Mouse (Mus musculus): Measurements from ENCODE around the gene Arl5b.

Arl5b gene

DNA sequence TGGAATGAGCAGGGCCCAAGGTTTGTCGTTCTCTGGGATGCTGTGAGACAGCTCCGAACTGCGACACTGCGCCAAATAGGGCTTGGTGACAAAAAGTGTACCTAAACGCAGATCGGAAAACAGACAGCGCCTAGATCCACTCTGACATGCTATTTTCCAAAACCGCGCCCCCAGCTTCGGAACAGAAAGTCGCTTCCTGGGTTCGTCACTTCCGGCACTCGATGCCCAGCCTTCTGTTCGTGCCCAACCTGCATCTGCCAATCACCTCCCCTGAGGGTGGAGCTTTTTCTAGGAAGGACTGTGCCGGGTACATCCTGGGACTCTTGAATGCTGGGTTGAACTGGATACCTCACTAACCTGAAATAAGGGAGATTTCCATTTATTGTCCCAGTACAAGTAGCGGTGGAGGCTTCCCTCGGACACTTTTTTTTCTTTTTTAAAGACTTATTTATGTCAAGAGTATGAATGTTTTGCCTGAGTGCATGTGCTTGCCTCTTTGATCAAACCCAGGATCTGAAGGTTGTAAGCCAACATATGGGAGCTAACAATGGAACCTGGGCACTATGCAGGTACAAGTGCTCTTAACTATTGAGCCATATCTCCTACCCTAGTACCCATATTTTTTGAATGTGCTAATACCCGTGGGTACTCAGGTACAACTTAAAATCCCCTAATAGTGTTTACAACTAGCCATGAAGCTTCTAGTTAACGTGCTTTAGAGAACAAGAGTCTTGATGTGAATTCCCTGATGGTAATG is at the start of gene Arl5b:
Gene Arl5b (plus strand): TSS at position 279 of the 757 bp plus-strand sequence.
- DNase-seq (ENCODE audit: low read depth, low spot score) = peak; percentile 92

GRCm38 (mm10) chr2:15007531-15007930 is 41.7 kb upstream of the Arl5b start:
- DNase-seq (ENCODE audit: low read depth, low spot score) = no peak

DNA sequence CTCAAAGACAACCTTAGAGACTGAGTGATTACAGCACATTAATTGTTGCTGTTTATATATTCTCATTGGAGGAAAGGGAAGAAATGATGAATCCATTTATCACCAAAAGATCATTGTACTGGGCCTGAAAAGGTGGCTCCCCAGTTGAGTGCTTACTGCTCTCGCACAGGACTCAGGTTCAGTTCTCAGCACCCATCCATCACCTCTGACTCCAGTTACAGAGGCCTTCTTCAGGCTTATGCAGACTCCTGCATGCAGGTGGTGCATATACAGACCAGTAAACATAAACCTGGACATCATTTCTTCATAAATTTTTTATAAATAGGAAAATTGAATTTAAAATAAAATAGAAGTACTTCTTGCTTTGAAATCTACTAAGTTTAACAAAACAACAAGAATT is 41.1 kb upstream of the Arl5b start:
- DNase-seq (ENCODE audit: low read depth, low spot score) = no peak

DNA sequence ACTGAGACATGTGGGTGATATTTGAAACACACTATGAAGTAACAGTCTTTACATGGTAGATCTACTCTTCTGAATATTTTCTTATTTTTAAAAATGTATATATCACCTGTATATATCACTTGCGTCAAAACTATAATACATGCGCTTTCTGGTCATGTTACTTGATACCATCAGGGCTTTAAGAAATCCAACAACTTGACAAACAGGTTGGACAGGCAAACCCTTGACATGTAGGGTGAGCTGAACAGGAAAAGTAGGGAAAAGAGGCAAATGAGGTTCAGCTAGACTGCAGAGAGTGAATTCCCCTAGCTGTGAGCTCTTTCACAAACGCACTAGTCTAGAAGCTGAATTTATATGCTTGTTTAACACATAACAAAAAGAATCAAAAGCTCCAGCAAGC is 22.4 kb upstream of the Arl5b start:
- no peak for DNase-seq (ENCODE audit: low read depth, low spot score)

DNA sequence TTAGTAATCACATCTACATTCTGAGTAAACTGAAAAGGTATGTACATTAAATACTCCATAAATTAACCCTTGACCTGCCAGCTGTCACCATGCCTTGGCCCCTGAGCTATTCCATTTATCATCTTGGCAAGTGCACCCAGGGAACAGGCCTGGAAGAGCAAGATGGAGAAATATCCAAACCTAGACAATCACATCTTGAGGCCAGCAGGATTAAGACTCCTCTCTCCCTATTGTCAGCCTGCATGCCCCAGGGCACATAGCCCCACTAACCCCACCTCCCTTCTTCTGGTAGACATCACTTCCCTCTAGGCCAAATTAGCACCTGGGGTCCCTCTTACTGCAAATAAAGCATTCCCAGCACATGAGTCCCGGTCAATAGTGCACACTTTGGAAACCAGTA is 21.4 kb upstream of the Arl5b start:
- DNase-seq (ENCODE audit: low read depth, low spot score) = no peak

DNA sequence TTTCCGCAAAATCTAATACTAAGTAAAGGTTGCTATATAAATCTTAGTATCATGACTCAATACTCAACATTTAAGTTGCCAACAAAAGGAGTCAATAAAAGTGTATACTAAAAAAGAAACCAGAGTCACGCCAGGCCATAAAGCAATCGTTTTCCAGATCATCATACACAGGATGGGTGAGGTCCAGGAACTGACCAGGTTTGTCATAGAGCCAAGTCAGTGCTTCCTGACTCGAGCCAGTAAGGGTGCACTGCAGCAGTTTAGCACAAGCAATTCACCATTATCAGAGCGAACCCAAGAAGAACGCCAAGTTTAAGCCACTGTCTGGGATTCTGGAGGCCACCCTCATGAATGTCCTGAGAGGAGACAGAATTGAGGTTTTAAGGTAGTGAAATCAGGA is 10.5 kb upstream of the Arl5b start:
- peak; percentile 23 for DNase-seq (ENCODE audit: low read depth, low spot score)

GRCm38 (mm10) chr2:15040326-15040725 is 8.9 kb upstream of the Arl5b start:
- no peak for DNase-seq (ENCODE audit: low read depth, low spot score)

- DNase-seq (ENCODE audit: low read depth, low spot score) = peak; percentile 13
These were observed 5.3 kb downstream of the Arl5b start for GRCm38 (mm10) chr2:15054496-15054895.

- peak; percentile 96 for DNase-seq (ENCODE audit: low read depth, low spot score)
These were observed 5.9 kb downstream of the Arl5b start, which contains the start of gene Nsun6 for GRCm38 (mm10) chr2:15054945-15055637. TSS of gene Nsun6 (minus strand) at chr2:15055069.

- no peak for DNase-seq (ENCODE audit: low read depth, low spot score)
These were observed 6.6 kb downstream of the Arl5b start for GRCm38 (mm10) chr2:15055741-15056151.

GRCm38 (mm10) chr2:15058227-15058626 is 9.0 kb downstream of the Arl5b start:
- DNase-seq (ENCODE audit: low read depth, low spot score) = no peak

- DNase-seq (ENCODE audit: low read depth, low spot score) = no peak
These were observed 11.7 kb downstream of the Arl5b start for GRCm38 (mm10) chr2:15060856-15061255.

- no peak for DNase-seq (ENCODE audit: low read depth, low spot score)
These were observed 14.6 kb downstream of the Arl5b start for GRCm38 (mm10) chr2:15063815-15064214.

DNA sequence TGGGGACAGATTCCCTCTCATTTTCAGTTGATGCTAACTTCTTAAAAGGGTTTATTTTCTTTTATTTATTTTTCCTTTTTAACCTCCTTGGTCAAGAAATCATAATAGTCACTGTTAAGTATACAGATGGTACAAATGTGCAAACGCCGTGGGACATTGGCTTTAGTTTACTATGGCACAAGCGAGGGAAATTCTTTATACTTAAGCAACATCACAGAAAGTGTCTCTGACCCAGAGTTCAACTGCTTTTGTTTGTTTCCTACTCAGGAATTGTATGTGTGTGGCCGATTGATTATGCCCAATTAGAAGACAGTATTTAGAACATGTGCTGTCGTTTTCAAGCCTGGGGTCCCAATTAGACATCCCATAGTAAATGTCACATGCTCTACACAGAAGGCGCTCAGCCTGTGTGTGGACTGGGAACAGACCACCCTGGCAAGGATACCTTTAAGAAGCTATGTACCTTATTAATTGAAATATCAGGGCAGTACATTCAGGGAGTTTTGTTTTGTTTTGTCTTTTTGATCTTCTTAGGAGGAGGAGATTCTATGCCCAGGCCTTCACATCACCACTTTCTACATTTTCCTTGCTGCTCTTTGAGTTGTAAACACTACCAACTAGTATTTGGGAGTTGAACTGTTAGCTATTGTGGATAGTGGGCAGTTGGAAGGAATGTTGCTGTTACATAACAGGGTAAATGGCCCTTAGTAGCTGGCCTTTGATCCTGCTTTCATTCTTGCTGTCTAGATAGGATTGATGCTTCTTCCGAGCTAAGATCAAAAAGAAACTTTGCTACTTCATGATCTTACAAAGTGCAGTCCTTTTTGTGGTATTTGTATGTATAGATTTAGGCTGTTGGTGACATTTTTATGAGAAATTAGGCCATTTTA is 15.4 kb downstream of the Arl5b start:
- no peak for DNase-seq (ENCODE audit: low read depth, low spot score)

DNA sequence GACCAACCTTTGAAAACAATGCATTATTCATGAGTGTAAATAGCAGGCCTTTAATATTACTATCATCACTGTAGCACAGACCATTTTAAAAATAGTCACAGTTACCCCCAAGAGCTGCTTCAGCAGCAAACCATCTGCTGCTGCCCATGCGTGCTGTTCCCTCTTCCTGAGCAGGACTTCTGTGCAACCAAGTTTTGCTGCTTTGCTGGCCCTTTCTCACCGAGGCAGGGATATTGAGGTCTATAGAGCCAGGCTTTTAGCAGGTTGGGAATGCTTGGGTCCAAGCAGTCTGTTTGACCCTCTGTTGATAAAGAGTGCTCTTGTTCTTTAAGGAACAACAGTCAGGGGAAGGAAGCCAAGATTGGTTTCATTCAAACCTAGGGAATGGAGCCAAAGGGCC is 16.3 kb downstream of the Arl5b start:
- no peak for DNase-seq (ENCODE audit: low read depth, low spot score)

DNA sequence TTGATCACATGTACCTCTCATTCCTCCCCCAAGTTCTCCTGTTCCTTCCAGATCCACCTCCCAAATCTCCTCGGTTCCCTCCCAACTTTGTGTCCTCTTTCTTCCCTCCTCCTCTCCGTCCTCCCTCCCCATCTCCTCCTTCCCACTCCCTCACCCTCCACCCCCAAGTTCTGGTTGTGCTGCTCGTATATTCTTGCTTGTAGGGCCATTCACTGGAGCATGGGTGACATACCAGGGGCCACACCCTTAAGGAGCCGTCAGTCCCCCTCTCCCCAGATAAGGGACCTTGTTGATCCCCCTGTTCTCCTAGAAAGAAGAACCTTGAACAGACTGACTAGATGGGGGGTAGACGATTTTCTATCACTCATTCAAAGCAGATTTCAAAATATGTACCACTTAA is 17.9 kb downstream of the Arl5b start:
- no peak for DNase-seq (ENCODE audit: low read depth, low spot score)

GRCm38 (mm10) chr2:15083702-15084101 is 34.5 kb downstream of the Arl5b start:
- no peak for DNase-seq (ENCODE audit: low read depth, low spot score)

GRCm38 (mm10) chr2:15087308-15087707 is 38.1 kb downstream of the Arl5b start:
- no peak for DNase-seq (ENCODE audit: low read depth, low spot score)

- no peak for DNase-seq (ENCODE audit: low read depth, low spot score)
These were observed 47.4 kb downstream of the Arl5b start for GRCm38 (mm10) chr2:15096514-15097090.

GRCm38 (mm10) chr2:15104386-15104785 is 55.2 kb downstream of the Arl5b start:
- no peak for DNase-seq (ENCODE audit: low read depth, low spot score)

DNA sequence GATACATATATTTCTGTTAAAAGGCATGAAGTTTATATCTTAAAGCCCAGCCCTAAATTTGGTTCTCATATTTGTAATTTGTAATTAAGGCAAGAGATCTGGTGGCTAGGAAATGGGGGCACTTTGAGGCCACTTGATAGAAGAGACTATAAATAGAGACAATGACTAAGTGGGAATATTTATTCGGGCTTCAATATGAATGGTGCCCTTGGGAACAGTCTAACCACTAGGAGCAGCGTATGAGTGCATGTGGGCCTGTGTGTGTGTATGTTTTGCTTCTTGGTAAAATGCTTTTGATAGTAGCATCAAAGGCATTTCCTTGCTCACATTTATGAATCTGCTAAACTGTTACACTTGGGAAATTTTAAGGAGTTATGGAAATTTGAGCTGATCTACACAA is 62.1 kb downstream of the Arl5b start:
- DNase-seq (ENCODE audit: low read depth, low spot score) = no peak
